Mouse (Mus musculus): ENCODE data around the gene Rxfp3. TPM values are rescaled to one million over a fixed set of nuclear protein-coding genes. Genes with fewer than 3 reads are reported as not detected.

Rxfp3 gene
- 0.05 and 0.15 TPM in 2 replicates for polyA plus RNA-seq (2016; fragmentation: Nextera tagmentation; extraction: Ambion mirVana)

GRCm38 (mm10) chr15:11037711-11038110 lies at the start of gene Rxfp3:
TSS of gene Rxfp3 (minus strand) at chr15:11037991.
- H3K4me3 ChIP-seq = peak within 1 kb of the TSS; percentile 48
- 5% methylated on average over 16 of the region's 16 CpGs for WGBS
- no peaks in the 10 kb centered on the region for H3K9me3 ChIP-seq (replicated peaks)
- H3K27me3 ChIP-seq (ENCODE audit: low read depth, poor library complexity, severe bottlenecking) = peaks cover 64% of the 10 kb centered on the region
- H3K27ac ChIP-seq = no peak within 1 kb of the TSS
- peaks cover 23% of the 10 kb centered on the region for H3K4me1 ChIP-seq
- peak; percentile 48 for DNase-seq (ENCODE audit: low spot score)
- H3K36me3 ChIP-seq = no peaks in the 10 kb centered on the region

GRCm38 (mm10) chr15:11084993-11085365 lies 47.2 kb upstream of the Rxfp3 start:
- WGBS = 16% methylated on average over 1 of the region's 1 CpGs
- Histone ChIP-seq H3K27me3 (ENCODE audit: low read depth, poor library complexity, severe bottlenecking) (no peaks in the 10 kb centered on the region), H3K27ac (peak overlapping the region; percentile 61; the same call in 1 of the 2 replicates), H3K4me1 (peaks cover 19% of the 10 kb centered on the region), H3K9me3 (replicated peaks) (no peaks in the 10 kb centered on the region), H3K4me3 (no peak overlapping the region), H3K36me3 (no peaks in the 10 kb centered on the region)
- DNase-seq (ENCODE audit: low spot score) = no peak

DNA sequence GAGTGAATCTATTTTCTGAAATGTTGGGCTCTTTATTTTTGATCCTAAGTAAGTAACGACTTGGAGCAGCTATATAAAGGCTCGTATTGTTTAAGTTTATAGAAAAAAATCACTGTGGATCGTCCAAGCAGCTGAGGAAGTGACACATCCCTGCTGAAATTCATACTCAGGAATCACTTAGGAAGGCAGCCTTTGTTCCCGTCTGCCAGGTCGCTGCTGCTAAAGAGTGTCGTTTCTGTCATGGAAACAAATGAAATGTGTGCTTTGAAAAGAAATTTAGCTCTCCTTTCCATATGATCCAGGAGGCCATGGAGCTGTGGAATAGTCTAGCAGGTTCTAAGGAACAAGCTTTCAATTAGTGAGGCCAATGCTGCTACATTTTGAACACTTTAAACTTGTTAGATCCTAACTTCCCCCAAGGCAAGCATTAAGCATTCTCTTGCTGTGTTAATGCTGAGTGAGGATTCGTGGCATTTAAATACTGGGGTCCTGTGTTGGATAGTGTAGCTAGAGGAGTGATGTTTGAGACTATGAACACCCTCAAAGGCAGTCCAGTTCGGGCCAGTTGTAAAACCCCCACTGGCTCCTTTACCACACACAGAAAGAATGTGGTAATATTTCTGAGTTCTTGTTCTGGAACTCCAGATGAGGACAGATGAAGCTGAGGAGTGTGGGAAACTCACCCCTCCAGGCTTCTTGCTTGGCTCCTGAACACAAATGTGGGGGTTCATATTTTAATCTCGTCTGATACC lies 46.6 kb upstream of the Rxfp3 start:
- no peaks in the 10 kb centered on the region for H3K9me3 ChIP-seq (replicated peaks)
- DNase-seq (ENCODE audit: low spot score) = no peak

GRCm38 (mm10) chr15:11083678-11084077 lies 45.9 kb upstream of the Rxfp3 start:
- H3K4me1 ChIP-seq = peaks cover 19% of the 10 kb centered on the region
- 96% methylated on average over 3 of the region's 3 CpGs for WGBS
- no peaks in the 10 kb centered on the region for H3K9me3 ChIP-seq (replicated peaks)
- no peak overlapping the region for H3K27ac ChIP-seq
- H3K4me3 ChIP-seq = no peak overlapping the region
- no peaks in the 10 kb centered on the region for H3K27me3 ChIP-seq (ENCODE audit: low read depth, poor library complexity, severe bottlenecking)
- no peaks in the 10 kb centered on the region for H3K36me3 ChIP-seq
- no peak for DNase-seq (ENCODE audit: low spot score)

More for the DNA sequence above, 46.6 kb upstream of the Rxfp3 start:
- H3K27me3 ChIP-seq (ENCODE audit: low read depth, poor library complexity, severe bottlenecking) = no peaks in the 10 kb centered on the region
- no peaks in the 10 kb centered on the region for H3K36me3 ChIP-seq
- 55% methylated on average over 9 of the region's 9 CpGs for WGBS
- H3K27ac ChIP-seq = peak overlapping the region; percentile 61; the same call in 1 of the 2 replicates
- peaks cover 19% of the 10 kb centered on the region for H3K4me1 ChIP-seq
- H3K4me3 ChIP-seq = no peak overlapping the region

GRCm38 (mm10) chr15:11082961-11083569 lies 45.3 kb upstream of the Rxfp3 start:
- H3K27me3 ChIP-seq (ENCODE audit: low read depth, poor library complexity, severe bottlenecking) = no peaks in the 10 kb centered on the region
- no peak overlapping the region for H3K27ac ChIP-seq
- H3K4me3 ChIP-seq = no peak overlapping the region
- no peaks in the 10 kb centered on the region for H3K36me3 ChIP-seq
- DNase-seq (ENCODE audit: low spot score) = no peak
- no peaks in the 10 kb centered on the region for H3K9me3 ChIP-seq (replicated peaks)
- 60% methylated on average over 8 of the region's 8 CpGs for WGBS
- peaks cover 19% of the 10 kb centered on the region for H3K4me1 ChIP-seq

DNA sequence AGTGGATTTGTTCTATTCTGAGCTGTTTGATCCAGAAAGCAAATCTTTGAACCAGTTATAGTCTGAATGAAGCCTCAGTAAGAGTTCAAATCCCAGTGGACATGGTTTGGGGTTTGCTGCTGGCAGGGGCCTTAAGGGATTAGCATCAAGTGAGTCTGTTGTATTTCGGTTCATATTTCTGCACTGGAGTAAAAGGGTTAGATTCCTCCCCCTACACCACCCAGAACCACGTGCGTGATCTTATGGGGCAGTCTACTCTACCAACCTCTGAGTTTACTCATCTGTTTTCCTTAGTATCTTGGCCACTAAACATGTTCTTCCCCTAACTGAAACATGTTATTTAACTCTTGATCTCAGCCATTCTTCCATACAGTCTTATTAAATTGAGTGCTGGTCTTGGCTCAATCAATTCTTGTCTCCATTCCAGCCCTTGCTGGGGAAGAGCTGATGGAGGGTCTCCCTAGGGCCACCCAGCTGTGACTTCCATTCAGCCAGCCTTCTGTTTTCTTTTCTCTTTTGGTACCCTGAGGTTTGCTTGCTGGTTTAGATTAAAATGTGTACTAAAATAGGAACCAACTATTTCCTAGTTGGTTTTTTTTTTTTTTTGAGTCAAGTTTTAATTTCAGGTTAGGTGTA lies 38.1 kb upstream of the Rxfp3 start:
- Histone ChIP-seq H3K9me3 (replicated peaks) (no peaks in the 10 kb centered on the region), H3K27me3 (ENCODE audit: low read depth, poor library complexity, severe bottlenecking) (no peaks in the 10 kb centered on the region), H3K27ac (no peak overlapping the region), H3K4me1 (no peaks in the 10 kb centered on the region), H3K4me3 (no peak overlapping the region), H3K36me3 (no peaks in the 10 kb centered on the region)
- no peak for DNase-seq (ENCODE audit: low spot score)
- WGBS = 87% methylated on average over 3 of the region's 3 CpGs

- 90% methylated on average over 7 of the region's 7 CpGs for WGBS
- no peak overlapping the region for H3K27ac ChIP-seq
- H3K4me1 ChIP-seq = peaks cover 42% of the 10 kb centered on the region
These were observed 30.1 kb upstream of the Rxfp3 start for GRCm38 (mm10) chr15:11067891-11068290.

GRCm38 (mm10) chr15:11066299-11066698 lies 28.5 kb upstream of the Rxfp3 start:
- Histone ChIP-seq H3K27me3 (ENCODE audit: low read depth, poor library complexity, severe bottlenecking) (no peaks in the 10 kb centered on the region), H3K27ac (peak overlapping the region; percentile 62; the same call in 1 of the 2 replicates), H3K9me3 (replicated peaks) (no peaks in the 10 kb centered on the region), H3K36me3 (no peaks in the 10 kb centered on the region), H3K4me3 (peak overlapping the region; percentile 51; the same call in 1 of the 2 replicates), H3K4me1 (peaks cover 42% of the 10 kb centered on the region)
- WGBS = 34% methylated on average over 5 of the region's 5 CpGs
- DNase-seq (ENCODE audit: low spot score) = no peak

More at GRCm38 (mm10) chr15:11067891-11068290, 30.1 kb upstream of the Rxfp3 start:
- H3K9me3 ChIP-seq (replicated peaks) = no peaks in the 10 kb centered on the region
- DNase-seq (ENCODE audit: low spot score) = no peak
- H3K27me3 ChIP-seq (ENCODE audit: low read depth, poor library complexity, severe bottlenecking) = no peaks in the 10 kb centered on the region
- no peak overlapping the region for H3K4me3 ChIP-seq
- H3K36me3 ChIP-seq = no peaks in the 10 kb centered on the region

GRCm38 (mm10) chr15:11065528-11066171 lies 27.9 kb upstream of the Rxfp3 start:
- H3K4me1 ChIP-seq = peaks cover 42% of the 10 kb centered on the region
- H3K27me3 ChIP-seq (ENCODE audit: low read depth, poor library complexity, severe bottlenecking) = no peaks in the 10 kb centered on the region
- DNase-seq (ENCODE audit: low spot score) = no peak
- H3K4me3 ChIP-seq = peak overlapping the region; percentile 51
- no peaks in the 10 kb centered on the region for H3K9me3 ChIP-seq (replicated peaks)
- 16% methylated on average over 9 of the region's 9 CpGs for WGBS
- H3K27ac ChIP-seq = peak overlapping the region; percentile 86; the same call in 1 of the 2 replicates
- H3K36me3 ChIP-seq = no peaks in the 10 kb centered on the region

DNA sequence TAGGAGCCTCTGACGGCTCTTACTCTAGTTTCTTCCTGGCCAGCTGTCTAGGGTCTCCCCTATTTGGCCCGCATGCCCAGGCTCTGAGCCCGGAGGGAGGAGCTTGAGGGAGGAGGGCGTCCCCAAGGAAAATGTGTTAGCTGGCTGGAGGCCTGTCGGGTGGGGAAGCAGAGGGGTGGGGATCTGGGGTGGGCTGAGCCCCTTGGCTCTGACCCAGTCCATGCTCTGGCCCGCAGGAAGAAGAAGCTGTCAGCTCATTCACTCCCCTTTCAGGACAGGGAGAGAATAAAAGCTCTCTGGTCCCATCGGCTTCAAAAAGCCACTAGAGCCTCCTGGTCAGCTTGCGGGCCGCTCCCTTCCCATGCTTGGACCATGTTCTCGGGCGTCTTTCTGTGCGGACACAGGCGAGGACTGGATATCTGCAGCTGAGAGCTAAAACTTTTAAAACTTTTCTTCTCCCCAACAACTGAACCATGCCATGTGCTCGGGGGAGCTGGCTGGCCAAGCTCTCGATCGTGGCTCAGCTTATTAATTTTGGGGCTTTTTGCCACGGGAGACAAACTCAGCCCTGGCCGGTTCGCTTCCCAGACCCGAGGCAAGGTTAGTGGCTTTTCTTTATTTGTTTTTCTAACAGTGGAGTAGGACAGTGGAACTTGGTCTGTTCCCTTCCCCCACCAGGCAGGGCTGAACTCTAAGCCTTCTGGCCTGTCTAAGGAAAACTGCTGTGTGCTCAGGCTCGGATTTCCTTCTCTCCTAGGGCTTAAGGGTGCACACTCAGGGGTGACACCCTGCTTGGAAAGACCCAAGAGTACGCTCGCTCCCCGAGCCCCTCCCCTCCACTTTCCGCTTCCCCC lies 27.0 kb upstream of the Rxfp3 start, which contains the start of gene Adamts12:
Gene Adamts12, plus strand, starts transcription at position 233 of the 854 bp plus-strand sequence.
- peak within 1 kb of the TSS; percentile 86 for H3K27ac ChIP-seq
- no peaks in the 10 kb centered on the region for H3K36me3 ChIP-seq
- H3K4me3 ChIP-seq = peak within 1 kb of the TSS; percentile 51
- 2% methylated on average over 25 of the region's 25 CpGs for WGBS
- peak; percentile 64 for DNase-seq (ENCODE audit: low spot score)
- H3K9me3 ChIP-seq (replicated peaks) = no peaks in the 10 kb centered on the region
- peaks cover 42% of the 10 kb centered on the region for H3K4me1 ChIP-seq
- no peaks in the 10 kb centered on the region for H3K27me3 ChIP-seq (ENCODE audit: low read depth, poor library complexity, severe bottlenecking)

- no peaks in the 10 kb centered on the region for H3K27me3 ChIP-seq (ENCODE audit: low read depth, poor library complexity, severe bottlenecking)
- H3K4me1 ChIP-seq = peaks cover 37% of the 10 kb centered on the region
- DNase-seq (ENCODE audit: low spot score) = no peak
- H3K9me3 ChIP-seq (replicated peaks) = no peaks in the 10 kb centered on the region
- H3K27ac ChIP-seq = peak overlapping the region; percentile 86
- H3K4me3 ChIP-seq = peak overlapping the region; percentile 51
- no peaks in the 10 kb centered on the region for H3K36me3 ChIP-seq
- 34% methylated on average over 1 of the region's 2 CpGs for WGBS
These were observed 26.4 kb upstream of the Rxfp3 start for GRCm38 (mm10) chr15:11064160-11064557.

GRCm38 (mm10) chr15:11062903-11063302 lies 25.1 kb upstream of the Rxfp3 start:
- 96% methylated on average over 1 of the region's 1 CpGs for WGBS
- Histone ChIP-seq H3K27ac (no peak overlapping the region), H3K36me3 (no peaks in the 10 kb centered on the region), H3K4me1 (peaks cover 37% of the 10 kb centered on the region), H3K4me3 (no peak overlapping the region), H3K9me3 (replicated peaks) (no peaks in the 10 kb centered on the region), H3K27me3 (ENCODE audit: low read depth, poor library complexity, severe bottlenecking) (no peaks in the 10 kb centered on the region)
- DNase-seq (ENCODE audit: low spot score) = no peak

All from limb, embryonic 10.5 days (tissue).